Mouse (Mus musculus): ENCODE results near the gene Fstl5.

- TF ChIP-seq KAT2A (IDR thresholded peaks at IDR 0.05; ENCODE audit: insufficient replicate concordance, low read length) = no peak
- TF ChIP-seq POLR2A (IDR thresholded peaks at IDR 0.05; ENCODE audit: low read depth, low read length) = no peak
- no peak for TF ChIP-seq MAX (IDR thresholded peaks at IDR 0.05; ENCODE audit: low read length)
These were observed 546.0 kb downstream of the Fstl5 start for GRCm38 (mm10) chr3:76620044-76620443.

Measured in CH12.LX (cell line).